Mouse (Mus musculus): ENCODE data around the gene Crmp1.

- TF ChIP-seq CTCF (IDR thresholded peaks at IDR 0.05; ENCODE audit: low read depth): no peak
- no peak for TF ChIP-seq EP300 (IDR thresholded peaks at IDR 0.05; ENCODE audit: low read depth)
These were observed 39.3 kb downstream of the Crmp1 start for GRCm38 (mm10) chr5:37281021-37281420.
